Mouse (Mus musculus) cerebellum, adult 2 months (tissue): ENCODE measurements around the gene Aplp1. TPM values are rescaled to one million over a fixed set of nuclear protein-coding genes. Genes with fewer than 3 reads are reported as not detected.

Source experiments
- DNase-seq, 2 experiments: peaks; one replicate each; pipeline ENCODE4 v3.0.0; 2021
- H3K27ac ChIP-seq: fragments of 200-500 bp; 2 replicates; pipeline ENCODE4 v1.5.1; 2012; ENCODE audit warnings: low read length, control low read depth, inconsistent platforms; ENCODE audit not compliant: insufficient read depth
- H3K27me3 ChIP-seq: fragments of 200-500 bp; 2 replicates; pipeline ENCODE4 v1.6.1; 2012; ENCODE audit warnings: inconsistent platforms, mild to moderate bottlenecking, low read length, moderate library complexity; ENCODE audit not compliant: control insufficient read depth, insufficient read depth
- H3K4me1 ChIP-seq: fragments of 200-500 bp; 2 replicates; pipeline ENCODE4 v1.6.1; 2011; ENCODE audit warnings: low read length; ENCODE audit not compliant: control insufficient read depth, insufficient read depth
- H3K4me3 ChIP-seq: fragments of 200-500 bp; replicated peaks from 2 replicates; pipeline ENCODE3; 2011; ENCODE audit warnings: mild to moderate bottlenecking, low read depth, low read length, control low read depth; ENCODE audit not compliant: insufficient read depth
- CTCF ChIP-seq: fragments of 200-500 bp; IDR thresholded peaks from 2 replicates; pipeline ENCODE4 v1.5.1; 2011; ENCODE audit warnings: low read depth, mild to moderate bottlenecking, control low read depth, low read length, moderate library complexity, borderline replicate concordance; ENCODE audit not compliant: insufficient read depth
- POLR2A ChIP-seq: fragments of 200-500 bp; IDR thresholded peaks from 2 replicates; pipeline ENCODE4 v1.6.1; 2011; ENCODE audit warnings: low read length, control low read depth, borderline replicate concordance; ENCODE audit not compliant: insufficient read depth
- WGBS: fragments of 180-500 bp; shearing (Covaris S2); methylation state at CpG from one replicate; pipeline ENCODE4 v1.1.7; 2018; 5-methylcytosine and 5-hydroxymethylcytosine counted together
- polyA plus RNA-seq: library from polyadenylated mRNA; depleted of rRNA; stranded (reverse); fragments of >200 nt; gene quantifications from 2 replicates; pipeline ENCODE4 v1.2.3, GENCODE M21; 2012

Gene Aplp1
- polyA plus RNA-seq, 1 experiment: 892 TPM

DNA sequence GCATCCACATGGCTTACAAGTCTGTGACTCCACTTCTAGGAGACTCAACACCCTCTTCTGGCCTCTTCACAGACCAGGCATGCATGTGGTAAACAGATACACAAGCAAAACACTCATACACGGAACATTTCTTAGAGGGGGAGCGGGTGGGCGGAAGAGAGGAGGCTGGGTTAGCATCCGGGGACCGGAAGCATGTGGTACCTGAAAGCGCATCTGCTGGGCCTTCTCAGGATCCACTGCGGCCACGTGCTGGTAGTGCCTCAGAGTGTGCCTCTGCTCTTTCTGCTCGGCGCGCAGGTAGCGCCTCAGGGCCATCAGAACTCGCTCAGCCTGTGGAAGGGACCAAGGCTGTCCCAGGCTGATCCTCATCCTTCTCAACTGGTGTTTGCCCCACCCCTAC, 5.6 kb downstream of the Aplp1 start:
- Histone ChIP-seq H3K27ac (no peak overlapping the region), H3K4me3 (no peak overlapping the region), H3K27me3 (no peaks in the 10 kb centered on the region), H3K4me1 (0 out of 2 replicates have a peak, but pooled peaks cover 3% of the 10 kb centered on the region)
- WGBS: 80% methylated on average over 13 of the region's 13 CpGs
- TF ChIP-seq CTCF: no peak
- DNase-seq: no peak

DNA sequence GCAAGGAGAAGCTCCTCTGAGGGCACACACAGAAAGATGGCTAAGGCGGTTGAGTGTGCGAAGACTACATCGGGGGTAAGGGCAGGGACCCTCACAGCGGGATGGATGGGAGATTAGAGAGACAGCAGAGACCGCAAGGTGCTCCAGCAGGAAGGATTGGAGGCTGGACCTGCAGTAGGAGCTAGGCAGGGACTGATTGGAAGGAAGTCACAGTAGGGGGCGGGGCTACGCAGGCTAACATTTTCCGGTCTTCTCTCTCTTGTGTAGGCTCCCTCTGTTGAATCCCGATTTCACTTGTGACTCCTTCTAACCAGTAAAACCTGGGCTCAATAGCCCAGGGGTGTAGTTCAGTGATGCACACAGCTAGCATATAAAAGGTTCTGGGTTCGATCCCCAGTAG, 8.5 kb downstream of the Aplp1 start:
- peaks cover 3% of the 10 kb centered on the region; the same call in 1 of the 2 replicates for H3K4me1 ChIP-seq
- WGBS: 52% methylated on average over 10 of the region's 10 CpGs
- TF ChIP-seq POLR2A (no peak), CTCF (no peak)
- no peak for DNase-seq
- no peaks in the 10 kb centered on the region for H3K27me3 ChIP-seq
- no peak overlapping the region for H3K4me3 ChIP-seq
- H3K27ac ChIP-seq: no peak overlapping the region

DNA sequence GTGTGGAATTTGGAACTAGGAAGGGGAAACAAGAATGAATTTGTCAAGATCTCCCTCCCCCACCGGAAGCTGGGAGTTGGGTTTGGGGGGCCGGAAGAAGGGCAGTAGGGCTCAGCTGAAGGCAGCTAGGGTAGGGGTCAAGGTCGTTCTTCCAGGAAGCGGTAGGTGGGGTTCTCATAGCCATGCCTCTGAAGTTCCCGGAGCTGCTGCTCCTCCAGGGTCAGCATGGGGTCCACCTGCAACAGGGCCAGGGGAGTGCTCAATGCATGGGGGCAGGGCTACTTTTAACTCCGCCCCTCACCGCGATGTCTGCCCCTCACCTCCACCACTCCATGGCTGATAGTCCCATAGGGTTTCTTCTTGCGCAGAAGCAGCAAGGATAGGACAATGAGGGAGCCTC, 10.2 kb downstream of the Aplp1 start:
- no peak for DNase-seq
- H3K27ac ChIP-seq: no peak overlapping the region
- TF ChIP-seq CTCF: no peak
- H3K4me3 ChIP-seq: no peak overlapping the region
- 61% methylated on average over 9 of the region's 9 CpGs for WGBS
- H3K4me1 ChIP-seq: peaks cover 6% of the 10 kb centered on the region; the same call in 1 of the 2 replicates
- no peaks in the 10 kb centered on the region for H3K27me3 ChIP-seq

DNA sequence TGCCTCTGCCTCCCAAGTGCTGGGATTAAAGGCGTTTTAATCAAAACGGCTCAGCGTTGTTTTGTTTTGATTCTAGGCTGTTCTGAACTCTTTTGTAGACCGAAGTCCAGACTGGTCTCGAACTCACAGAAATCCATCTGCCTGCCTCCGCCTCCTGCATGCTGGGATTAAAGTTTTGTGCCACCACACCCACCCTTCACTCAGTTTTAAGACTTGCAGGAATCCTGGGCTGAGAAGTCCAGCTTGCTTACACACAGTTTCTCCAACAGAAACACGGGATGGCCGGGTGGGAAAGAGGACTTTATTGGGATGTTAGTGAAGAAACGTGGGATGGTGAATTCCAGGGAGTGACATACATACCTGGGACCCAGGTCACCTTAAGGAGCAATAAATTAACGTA, 10.6 kb downstream of the Aplp1 start:
- peak in 1 of 2 experiments; percentile 7 for DNase-seq
- WGBS: 75% methylated on average over 10 of the region's 10 CpGs
- peaks cover 6% of the 10 kb centered on the region; the same call in 1 of the 2 replicates for H3K4me1 ChIP-seq
- H3K27me3 ChIP-seq: no peaks in the 10 kb centered on the region
- H3K27ac ChIP-seq: no peak overlapping the region
- H3K4me3 ChIP-seq: no peak overlapping the region
- no peak for TF ChIP-seq POLR2A
- TF ChIP-seq CTCF: no peak

DNA sequence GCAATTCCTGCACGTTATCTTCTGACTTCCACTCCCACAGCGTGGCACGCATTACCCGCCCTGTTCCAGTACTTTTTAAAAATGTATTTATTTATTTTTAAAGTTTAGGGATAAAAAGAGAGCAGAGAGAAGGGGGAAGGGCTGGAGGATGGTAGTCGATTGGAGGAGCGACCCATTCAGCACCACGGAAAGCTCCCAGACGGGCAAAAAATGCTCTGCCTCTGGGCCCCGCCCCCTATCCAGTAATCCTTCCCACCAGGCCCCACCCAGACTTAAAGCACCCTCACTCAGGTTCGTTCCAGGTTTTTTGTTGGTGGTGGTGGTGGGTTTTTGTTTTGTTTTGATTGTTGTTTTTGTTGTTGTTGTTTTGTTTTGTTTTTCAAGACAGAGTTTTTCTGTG, 11.1 kb downstream of the Aplp1 start:
- no peak for DNase-seq
- TF ChIP-seq POLR2A (no peak), CTCF (no peak)
- Histone ChIP-seq H3K27ac (no peak overlapping the region), H3K4me1 (peaks cover 6% of the 10 kb centered on the region; the same call in 1 of the 2 replicates), H3K27me3 (no peaks in the 10 kb centered on the region), H3K4me3 (no peak overlapping the region)
- 26% methylated on average over 10 of the region's 10 CpGs for WGBS

DNA sequence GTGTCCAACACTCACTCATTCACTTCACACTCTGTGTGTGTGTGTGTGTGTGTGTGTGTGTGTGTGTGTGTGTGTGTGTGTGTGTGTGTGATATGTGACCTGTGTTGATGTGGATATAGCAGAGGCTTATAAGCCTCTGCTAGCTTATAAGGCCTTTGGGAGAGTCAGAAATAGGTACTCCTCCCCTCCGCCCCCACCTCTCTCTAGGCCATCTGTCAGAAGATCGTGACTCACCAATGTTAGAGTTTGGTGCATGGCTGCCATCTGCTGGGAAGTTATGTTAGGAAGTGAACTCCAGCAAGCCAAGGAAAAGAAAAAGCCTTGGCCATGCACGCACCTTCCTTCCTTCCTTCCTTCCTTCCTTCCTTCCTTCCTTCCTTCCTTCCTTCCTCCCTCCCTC, 13.5 kb downstream of the Aplp1 start:
- Histone ChIP-seq H3K27ac (peak overlapping the region; percentile 98), H3K4me1 (peaks cover 6% of the 10 kb centered on the region; the same call in 1 of the 2 replicates), H3K27me3 (no peaks in the 10 kb centered on the region), H3K4me3 (no peak overlapping the region)
- TF ChIP-seq POLR2A (peak; percentile 21; the same call in 1 of the 2 replicates), CTCF (peak; percentile 80)
- WGBS: 0% methylated on average over 3 of the region's 3 CpGs
- DNase-seq: peak; percentile 90 to 95

DNA sequence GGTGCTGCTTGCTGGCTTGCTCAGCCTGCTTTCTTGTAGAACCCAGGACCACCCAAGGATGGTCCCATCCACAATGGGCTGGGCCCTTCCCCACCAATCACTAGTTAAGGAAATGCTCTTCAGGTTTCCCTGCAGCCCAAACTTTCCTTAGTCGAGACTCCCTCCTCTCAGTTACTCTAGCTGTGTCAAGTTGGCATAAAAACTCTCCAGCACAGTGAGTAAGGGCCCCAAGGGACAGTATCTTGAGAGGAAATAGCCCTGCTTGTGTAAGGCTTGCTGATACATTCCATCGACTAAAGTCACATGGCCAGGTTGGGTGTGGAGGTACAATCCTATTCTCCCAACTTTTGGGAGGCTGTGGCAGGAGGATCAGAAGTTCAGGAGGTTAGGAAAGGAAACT, 15.1 kb downstream of the Aplp1 start:
- 58% methylated on average over 2 of the region's 2 CpGs for WGBS
- no peak overlapping the region for H3K27ac ChIP-seq

DNA sequence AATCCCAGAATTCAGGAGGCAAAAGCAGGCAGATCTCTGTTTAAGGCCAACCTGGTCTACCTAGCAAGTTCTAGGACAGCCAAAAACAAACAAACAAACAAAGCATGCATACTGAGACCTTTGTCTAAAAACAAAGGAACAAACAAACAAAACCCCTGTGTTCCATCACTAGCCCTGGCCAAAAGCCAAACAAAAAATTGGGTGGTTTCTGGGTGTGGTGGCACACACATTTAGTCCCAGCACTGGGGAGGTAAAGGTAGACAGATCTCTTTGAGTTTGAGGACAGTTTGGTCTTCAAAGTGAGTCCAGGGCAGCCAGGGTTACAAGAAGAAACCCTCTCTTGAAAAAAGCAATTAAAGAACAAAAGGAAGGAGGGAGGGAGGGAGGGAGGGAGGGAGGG, 16.0 kb downstream of the Aplp1 start:
- TF ChIP-seq CTCF (no peak), POLR2A (no peak)
- no peak for DNase-seq
- peaks cover 6% of the 10 kb centered on the region; the same call in 1 of the 2 replicates for H3K4me1 ChIP-seq
- no peak overlapping the region for H3K4me3 ChIP-seq
- no peaks in the 10 kb centered on the region for H3K27me3 ChIP-seq
- H3K27ac ChIP-seq: no peak overlapping the region

More for the DNA sequence above, 15.1 kb downstream of the Aplp1 start:
- no peak for TF ChIP-seq CTCF
- no peak for TF ChIP-seq POLR2A
- no peak overlapping the region for H3K4me3 ChIP-seq
- peaks cover 6% of the 10 kb centered on the region; the same call in 1 of the 2 replicates for H3K4me1 ChIP-seq
- H3K27me3 ChIP-seq: no peaks in the 10 kb centered on the region
- no peak for DNase-seq
